ENCODE assay signal across 19 mouse cellular contexts in genomic region chr14:74169131-74169875, GRCm38 (mm10).
A peak's percentile ranks its signal among the peaks of the same experiment; 100 is the strongest.
DNase-seq lines count a peak whose midpoint lies in the region; ATAC-seq and TF ChIP-seq lines count a peak whose summit lies in the region.
"Had no signal": no experiment of that assay in that cellular context is flagged by ENCODE, and none has a peak within 500 bp of the region (broad histone marks: within the 10 kb centered on the region; RNA-seq: fewer than 3 reads in every experiment).

No protein-coding gene starts in this region.

- no peaks in the 10 kb centered on the region for H3K27me3 ChIP-seq in kidney, postnatal 0 days (ENCODE audit: insufficient read depth, low read length)
- H3K27me3 ChIP-seq in stomach, postnatal 0 days (ENCODE audit: control insufficient read depth, insufficient read depth, low read length): no peaks in the 10 kb centered on the region
- H3K27me3 ChIP-seq: heart, embryonic 12.5 days had no signal

- peak; percentile 43 for DNase-seq in kidney, postnatal 0 days (ENCODE audit: low spot score)
- no peak for DNase-seq in kidney, adult 11 months
- DNase-seq in 416B (ENCODE audit: low read depth) (peak; percentile 7), NIH3T3 (ENCODE audit: low read depth) (peak; percentile 80)
- peak; percentile 30 for DNase-seq in fibroblast of lung, adult 2 months (ENCODE audit: low read depth)
- DNase-seq in gastrocnemius, postnatal 4 days (ENCODE audit: low spot score in 2 of 2): no peak
- no peak for DNase-seq in stomach, postnatal 0 days (ENCODE audit: low spot score)
- no peak for DNase-seq in T-cell, adult 2 months (ENCODE audit: low spot score)
- DNase-seq: adrenal gland, postnatal 25 days; cerebellum, adult 2 months; cerebellum, postnatal 10 days; gastrocnemius, postnatal 14 days had no signal

- no peak overlapping the region for H3K27ac ChIP-seq in kidney, postnatal 0 days
- H3K27ac ChIP-seq in stomach, postnatal 0 days (replicated peaks): no peak overlapping the region
- H3K27ac ChIP-seq: embryonic facial prominence, embryonic 10.5 days; hindbrain, embryonic 10.5 days; hindbrain, embryonic 14.5 days had no signal

- no peak overlapping the region for H3K4me2 ChIP-seq in kidney, postnatal 0 days (ENCODE audit: low read length)
- no peak overlapping the region for H3K4me2 ChIP-seq in stomach, postnatal 0 days (replicated peaks; ENCODE audit: low read depth)
- H3K4me2 ChIP-seq: heart, embryonic 12.5 days; hindbrain, embryonic 14.5 days had no signal

- H3K36me3 ChIP-seq in kidney, postnatal 0 days (ENCODE audit: insufficient read depth, low read length): no peaks in the 10 kb centered on the region
- no peaks in the 10 kb centered on the region for H3K36me3 ChIP-seq in stomach, postnatal 0 days (ENCODE audit: control insufficient read depth, insufficient read depth, low read length)
- H3K36me3 ChIP-seq: embryonic facial prominence, embryonic 10.5 days; heart, embryonic 12.5 days; hindbrain, embryonic 10.5 days had no signal

- no peak overlapping the region for H3K4me3 ChIP-seq in kidney, postnatal 0 days (replicated peaks; ENCODE audit: low read depth, low read length)
- no peak overlapping the region for H3K4me3 ChIP-seq in stomach, postnatal 0 days (ENCODE audit: low read depth, low read length)
- H3K4me3 ChIP-seq: embryonic facial prominence, embryonic 10.5 days; erythroblast, embryonic 14.5 days; heart, embryonic 12.5 days; hindbrain, embryonic 10.5 days had no signal

- H3K4me1 ChIP-seq in kidney, postnatal 0 days (replicated peaks; ENCODE audit: insufficient read depth, low read length): no peaks in the 10 kb centered on the region
- no peaks in the 10 kb centered on the region for H3K4me1 ChIP-seq in stomach, postnatal 0 days (replicated peaks; ENCODE audit: control insufficient read depth, insufficient read depth)
- H3K4me1 ChIP-seq: embryonic facial prominence, embryonic 10.5 days; heart, embryonic 12.5 days; hindbrain, embryonic 10.5 days had no signal

- no peak for TF ChIP-seq EP300 in stomach, postnatal 0 days (optimal IDR thresholded peaks at IDR 0.05)

- 57% methylated on average over 2 of the region's 2 CpGs for WGBS in kidney, postnatal 0 days
- 61% methylated on average over 2 of the region's 2 CpGs for WGBS in stomach, postnatal 0 days

- no peak for TF ChIP-seq CTCF in kidney, postnatal 0 days (IDR thresholded peaks at IDR 0.05; ENCODE audit: low read depth)
- TF ChIP-seq CTCF in stomach, postnatal 0 days (IDR thresholded peaks at IDR 0.05; ENCODE audit: low read depth): no peak

- H3K9ac ChIP-seq in kidney, postnatal 0 days (ENCODE audit: low read depth, low read length): no peak overlapping the region
- no peak overlapping the region for H3K9ac ChIP-seq in stomach, postnatal 0 days (ENCODE audit: low read length)
- H3K9ac ChIP-seq: heart, embryonic 12.5 days; hindbrain, embryonic 14.5 days had no signal

- no peaks in the 10 kb centered on the region for H3K9me3 ChIP-seq in kidney, postnatal 0 days (replicated peaks; ENCODE audit: low read length)
- no peaks in the 10 kb centered on the region for H3K9me3 ChIP-seq in stomach, postnatal 0 days (ENCODE audit: control insufficient read depth, low read length)
- H3K9me3 ChIP-seq: embryonic facial prominence, embryonic 10.5 days; heart, embryonic 12.5 days; hindbrain, embryonic 10.5 days had no signal

- no peak for ATAC-seq in kidney, postnatal 0 days (replicated peaks; ENCODE audit: low FRiP score, low read depth)
- no peak for ATAC-seq in stomach, postnatal 0 days (ENCODE audit: low FRiP score, low TSS enrichment)
- ATAC-seq: forebrain, embryonic 16.5 days; intestine, embryonic 16.5 days had no signal

Comparison
In these comparisons a context has a peak if more than half of its experiments do, and no peak if none do; other contexts are left out.
1. DNase-seq: peak in kidney, postnatal 0 days (single experiment), 416B (single experiment), NIH3T3 (single experiment) and fibroblast of lung, adult 2 months (single experiment); none in kidney, adult 11 months (single experiment), gastrocnemius, postnatal 4 days (0 of 2), stomach, postnatal 0 days (single experiment) and T-cell, adult 2 months (single experiment).